Mouse (Mus musculus) CH12.LX (cell line): ENCODE measurements around the gene B4galt2. TPM values are rescaled to one million over a fixed set of nuclear protein-coding genes. Genes with fewer than 3 reads are reported as not detected.

Experiments used
- DNase-seq: peaks from one replicate; pipeline ENCODE4 v3.0.0-alpha.2; 2013; ENCODE audit errors: extremely low read depth
- H3K27ac ChIP-seq: 2 replicates; pipeline ENCODE4 v1.5.1; 2012; ENCODE audit warnings: low read depth, mild to moderate bottlenecking, control low read depth, moderate library complexity; ENCODE audit not compliant: insufficient read depth
- H3K27me3 ChIP-seq: replicated peaks from 2 replicates; pipeline ENCODE3; 2012; ENCODE audit warnings: inconsistent platforms
- H3K36me3 ChIP-seq, 2 experiments: replicated peaks in 1 of 2; 2 replicates each; pipeline versions ENCODE3 to v1.6.1; 2012; ENCODE audit warnings: inconsistent platforms in 1 of 2, low read length in 1 of 2, mild to moderate bottlenecking in 1 of 2, mixed read lengths in 1 of 2, moderate library complexity in 1 of 2; ENCODE audit not compliant: control insufficient read depth in 1 of 2, insufficient read depth in 1 of 2
- H3K4me1 ChIP-seq, 2 experiments: 2 replicates each; pipeline ENCODE4 v1.6.1; 2012; ENCODE audit warnings: inconsistent platforms in 1 of 2, moderate library complexity in 1 of 2; ENCODE audit not compliant: insufficient read depth in 2 of 2, control insufficient read depth in 1 of 2
- H3K4me2 ChIP-seq: 2 replicates; pipeline ENCODE4 v1.6.1; 2012; ENCODE audit warnings: low read depth, mild to moderate bottlenecking, control low read depth; ENCODE audit not compliant: poor library complexity, insufficient read depth, severe bottlenecking
- H3K4me3 ChIP-seq, 3 experiments: fragments of 150-350 bp in 1 of 3; sonication (generic) in 1 of 3; replicated peaks in 1 of 3; 2 replicates each; pipeline versions ENCODE3 to v1.5.1; 2011 to 2012; ENCODE audit warnings: low read depth in 2 of 3, low read length in 2 of 3, mild to moderate bottlenecking in 2 of 3, moderate library complexity in 2 of 3, control low read depth in 1 of 3, improper control_type of control experiment in 1 of 3, inconsistent platforms in 1 of 3, mixed read lengths in 1 of 3; ENCODE audit not compliant: poor library complexity in 1 of 3
- H3K79me2 ChIP-seq: replicated peaks from 2 replicates; pipeline ENCODE4 v1.6.1; 2012; ENCODE audit warnings: mild to moderate bottlenecking, moderate library complexity; ENCODE audit not compliant: control insufficient read depth, poor library complexity, insufficient read depth, severe bottlenecking; ENCODE audit errors: extremely low read depth
- H3K9ac ChIP-seq: 2 replicates; pipeline ENCODE4 v1.6.1; 2012; ENCODE audit warnings: low read depth, mild to moderate bottlenecking, control low read depth, moderate library complexity; ENCODE audit not compliant: insufficient read depth
- H3K9me3 ChIP-seq: replicated peaks from 2 replicates; pipeline ENCODE3; 2012; ENCODE audit warnings: low read length, inconsistent platforms, mixed read lengths
- BHLHE40 ChIP-seq: IDR thresholded peaks from 2 replicates; pipeline ENCODE4 v1.6.1; 2011; ENCODE audit warnings: mild to moderate bottlenecking, low read depth, low read length, improper control_type of control experiment
- CHD1 ChIP-seq: IDR thresholded peaks from 2 replicates; pipeline ENCODE4 v1.6.1; 2012; ENCODE audit warnings: low read depth, low read length, improper control_type of control experiment, inconsistent platforms
- CHD2 ChIP-seq: IDR thresholded peaks from 2 replicates; pipeline ENCODE4 v1.6.1; 2011; ENCODE audit warnings: low read length, improper control_type of control experiment
- CTCF ChIP-seq, 2 experiments: IDR thresholded peaks in 1 of 2; conservative IDR thresholded peaks in 1 of 2; 2 replicates each; pipeline ENCODE4 v1.5.1; 2011 to 2012; ENCODE audit warnings: low read depth in 2 of 2, low read length in 2 of 2, improper control_type of control experiment in 1 of 2, inconsistent platforms in 1 of 2, mild to moderate bottlenecking in 1 of 2, moderate library complexity in 1 of 2
- E2F4 ChIP-seq: IDR thresholded peaks from 2 replicates; pipeline ENCODE4 v1.6.1; 2011; ENCODE audit warnings: low read depth, low read length, improper control_type of control experiment; ENCODE audit not compliant: insufficient replicate concordance
- ELF1 ChIP-seq: IDR thresholded peaks from 2 replicates; pipeline ENCODE4 v1.6.1; 2014; ENCODE audit warnings: low read depth, mild to moderate bottlenecking, inconsistent platforms, low read length, improper control_type of control experiment
- EP300 ChIP-seq: IDR thresholded peaks from 2 replicates; pipeline ENCODE4 v1.6.1; 2011; ENCODE audit warnings: low read length, improper control_type of control experiment
- HCFC1 ChIP-seq: IDR thresholded peaks from 2 replicates; pipeline ENCODE4 v1.6.1; 2012; ENCODE audit warnings: low read depth, mild to moderate bottlenecking, inconsistent platforms, low read length, improper control_type of control experiment
- JUND ChIP-seq: conservative IDR thresholded peaks from 2 replicates; pipeline ENCODE4 v1.6.1; 2011; ENCODE audit warnings: low read depth, low read length, improper control_type of control experiment
- KAT2A ChIP-seq: IDR thresholded peaks from 2 replicates; pipeline ENCODE4 v1.6.1; 2012; ENCODE audit warnings: low read length, improper control_type of control experiment, inconsistent platforms; ENCODE audit not compliant: insufficient replicate concordance
- MAFK ChIP-seq: IDR thresholded peaks from 2 replicates; pipeline ENCODE4 v1.6.1; 2011; ENCODE audit warnings: low read length, improper control_type of control experiment; ENCODE audit not compliant: insufficient replicate concordance
- MAZ ChIP-seq: IDR thresholded peaks from 2 replicates; pipeline ENCODE4 v1.6.1; 2012; ENCODE audit warnings: low read depth, mild to moderate bottlenecking, inconsistent platforms, low read length, improper control_type of control experiment, moderate library complexity
- MEF2A ChIP-seq: IDR thresholded peaks from 2 replicates; pipeline ENCODE4 v1.6.1; 2014; ENCODE audit warnings: low read depth, mild to moderate bottlenecking, inconsistent platforms, low read length, improper control_type of control experiment, borderline replicate concordance
- MXI1 ChIP-seq: IDR thresholded peaks from 2 replicates; pipeline ENCODE4 v1.6.1; 2011; ENCODE audit warnings: mild to moderate bottlenecking, low read depth, low read length, improper control_type of control experiment
- MYC ChIP-seq: IDR thresholded peaks from 2 replicates; pipeline ENCODE4 v1.6.1; 2011; ENCODE audit warnings: low read depth, mild to moderate bottlenecking, improper control_type of control experiment, low read length
- NELFE ChIP-seq: IDR thresholded peaks from 2 replicates; pipeline ENCODE4 v1.6.1; 2011; ENCODE audit warnings: low read depth, low read length, improper control_type of control experiment
- NRF1 ChIP-seq: IDR thresholded peaks from 2 replicates; pipeline ENCODE4 v1.6.1; 2014; ENCODE audit warnings: low read depth, mild to moderate bottlenecking, inconsistent platforms, low read length, improper control_type of control experiment, moderate library complexity
- PAX5 ChIP-seq: IDR thresholded peaks from 2 replicates; pipeline ENCODE4 v1.6.1; 2012; ENCODE audit warnings: low read length, inconsistent platforms, mixed read lengths
- TBP ChIP-seq: conservative IDR thresholded peaks from 2 replicates; pipeline ENCODE4 v1.6.1; 2011; ENCODE audit warnings: low read depth, low read length, improper control_type of control experiment
- TCF12 ChIP-seq: IDR thresholded peaks from 2 replicates; pipeline ENCODE4 v1.6.1; 2014; ENCODE audit warnings: low read depth, mild to moderate bottlenecking, inconsistent platforms, low read length, improper control_type of control experiment
- USF1 ChIP-seq: IDR thresholded peaks from 2 replicates; pipeline ENCODE4 v1.6.1; 2014; ENCODE audit warnings: low read depth, mild to moderate bottlenecking, inconsistent platforms, low read length, improper control_type of control experiment
- USF2 ChIP-seq: conservative IDR thresholded peaks from 2 replicates; pipeline ENCODE4 v1.6.1; 2011; ENCODE audit warnings: low read depth, low read length, improper control_type of control experiment
- ZC3H11A ChIP-seq: IDR thresholded peaks from 2 replicates; pipeline ENCODE4 v1.6.1; 2012; ENCODE audit warnings: low read depth, mild to moderate bottlenecking, inconsistent platforms, low read length, improper control_type of control experiment
- ZKSCAN1 ChIP-seq: IDR thresholded peaks from 2 replicates; pipeline ENCODE4 v1.6.1; 2012; ENCODE audit warnings: low read depth, inconsistent platforms, low read length, improper control_type of control experiment, borderline replicate concordance
- ZMIZ1 ChIP-seq: IDR thresholded peaks from 2 replicates; pipeline ENCODE4 v1.6.1; 2012; ENCODE audit warnings: low read depth, mild to moderate bottlenecking, inconsistent platforms, low read length, improper control_type of control experiment
- ZNF384 ChIP-seq: IDR thresholded peaks from 2 replicates; pipeline ENCODE4 v1.6.1; 2012; ENCODE audit warnings: low read depth, low read length, improper control_type of control experiment, inconsistent platforms
- dilution Hi-C: fragments of 300-500 bp; cut with MboI; formaldehyde crosslinking; loops from 2 replicates; pipeline ENCODE4 v1.14.3; 2020; ENCODE audit warnings: low sequenced_read_pairs; ENCODE audit not compliant: extremely low pct_unique_long_range_greater_than_20kb, extremely low pct_ligation_motif_present
- in situ Hi-C: fragments of 300-500 bp; cut with MboI; formaldehyde crosslinking; loops from 3 replicates; pipeline ENCODE4 v1.14.3; 2019; ENCODE audit warnings: low sequenced_read_pairs, low pct_ligation_motif_present, low pct_unique_long_range_greater_than_20kb, mixed read lengths
- polyA plus RNA-seq: library from polyadenylated mRNA; unstranded; fragments of >175 nt; gene quantifications from 2 replicates; pipeline ENCODE4 v1.2.1, GENCODE M21; 2012; ENCODE audit warnings: low read depth; ENCODE audit not compliant: insufficient read length
- total RNA-seq, 2 experiments: library from RNA; depleted of rRNA; stranded (reverse); fragments of 300-350 nt in 1 of 2; fragments of >200 nt in 1 of 2; gene quantifications; 2 replicates each; pipeline ENCODE4 v1.2.3; 2012 to 2014

B4galt2 gene
- total and polyA plus RNA-seq, 3 experiments, result 0.14 to 0.25 TPM; not detected in 1

DNA sequence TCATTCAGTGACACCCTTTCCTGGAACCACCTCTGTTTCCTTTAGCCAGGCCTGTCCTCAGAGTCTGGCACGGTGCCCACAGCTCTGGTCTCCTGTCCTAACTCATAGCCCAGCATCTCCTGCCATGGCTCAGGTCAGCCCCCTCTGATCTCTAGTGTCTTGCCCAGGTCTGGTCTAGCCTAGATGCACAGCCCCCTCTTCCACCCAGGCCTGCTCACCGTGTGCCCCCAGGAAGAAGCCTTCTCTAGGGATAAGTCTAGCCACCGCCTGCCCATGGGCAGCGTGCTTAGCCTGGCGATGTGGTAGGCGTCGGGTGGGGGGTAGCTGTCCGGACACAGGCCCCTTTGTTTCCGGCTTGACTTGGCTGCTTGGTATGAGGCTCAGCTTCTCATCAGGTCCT lies 28.1 kb downstream of the B4galt2 start:
- Histone ChIP-seq H3K4me1 (no peaks in the 10 kb centered on the region), H3K4me3 (no peak overlapping the region), H3K4me2 (no peak overlapping the region), H3K27me3 (no peaks in the 10 kb centered on the region), H3K36me3 (peaks cover 34 to 91% of the 10 kb centered on the region in 2 experiments), H3K79me2 (no peaks in the 10 kb centered on the region), H3K27ac (no peak overlapping the region), H3K9ac (no peak overlapping the region), H3K9me3 (no peaks in the 10 kb centered on the region)
- in situ Hi-C loops, result no loop called here
- dilution Hi-C loops, result no loop called here
- TF ChIP-seq USF2, result no peak
- no peak for TF ChIP-seq ZMIZ1
- TF ChIP-seq NELFE, result no peak
- TF ChIP-seq JUND, result no peak
- TF ChIP-seq ZKSCAN1, result no peak
- TF ChIP-seq CHD1, result no peak
- no peak for TF ChIP-seq TCF12
- TF ChIP-seq BHLHE40, result no peak
- TF ChIP-seq MEF2A, result no peak
- no peak for TF ChIP-seq E2F4
- TF ChIP-seq CTCF (conservative IDR thresholded peaks at IDR 0.05 in 1 of 2, IDR thresholded peaks at IDR 0.05 in 1 of 2; ENCODE audit: low read depth in 2 of 2, low read length in 2 of 2), result no peak
- no peak for TF ChIP-seq USF1
- TF ChIP-seq NRF1, result no peak
- TF ChIP-seq HCFC1, result no peak
- no peak for TF ChIP-seq PAX5
- TF ChIP-seq ZNF384, result no peak
- no peak for TF ChIP-seq MYC
- no peak for DNase-seq

DNA sequence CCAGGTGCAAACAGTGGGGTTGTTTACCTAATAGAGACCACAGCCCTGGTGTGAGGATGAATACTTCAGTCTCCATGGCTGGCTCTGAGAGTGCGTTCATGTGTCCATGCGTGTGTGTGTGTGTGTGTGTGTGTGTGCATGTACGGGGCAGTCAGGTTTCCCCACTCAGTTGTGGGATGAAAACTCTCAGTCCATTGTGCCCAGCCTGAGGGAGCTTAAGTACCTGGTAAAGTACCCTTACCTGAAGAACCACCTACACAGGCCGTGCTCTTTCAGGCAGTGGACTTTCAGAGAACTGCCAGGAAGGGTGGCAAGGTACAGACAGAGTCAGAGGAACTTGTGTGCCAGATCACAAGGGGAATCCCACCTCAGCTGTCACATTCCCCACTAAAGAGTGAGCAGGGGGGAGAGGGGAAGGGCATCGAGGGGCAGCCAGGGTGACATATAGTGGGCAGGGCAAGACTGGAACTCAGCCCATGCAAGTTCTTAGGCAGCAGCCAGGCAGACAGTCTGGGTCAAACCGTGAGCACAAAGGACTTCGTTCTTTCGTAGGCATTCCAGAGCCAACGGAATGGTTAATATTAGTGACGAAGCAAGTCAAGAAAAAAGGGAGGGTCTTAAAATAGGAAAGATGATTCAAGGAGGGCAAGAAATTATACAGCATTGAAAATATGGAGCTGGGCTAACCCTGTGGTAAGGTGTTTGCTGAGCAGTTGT lies 31.0 kb downstream of the B4galt2 start:
- Histone ChIP-seq H3K9ac (no peak overlapping the region), H3K4me3 (no peak overlapping the region), H3K4me1 (no peaks in the 10 kb centered on the region), H3K27ac (no peak overlapping the region), H3K27me3 (no peaks in the 10 kb centered on the region), H3K4me2 (no peak overlapping the region), H3K36me3 (peaks cover 28 to 90% of the 10 kb centered on the region in 2 experiments), H3K9me3 (no peaks in the 10 kb centered on the region), H3K79me2 (no peaks in the 10 kb centered on the region)
- dilution Hi-C loops (no loop called here), in situ Hi-C loops (no loop called here)
- no peak for TF ChIP-seq MEF2A
- TF ChIP-seq KAT2A, result no peak
- no peak for TF ChIP-seq USF1
- TF ChIP-seq ELF1, result no peak
- TF ChIP-seq NELFE, result no peak
- TF ChIP-seq ZMIZ1, result no peak
- no peak for TF ChIP-seq PAX5
- no peak for TF ChIP-seq CTCF (conservative IDR thresholded peaks at IDR 0.05 in 1 of 2, IDR thresholded peaks at IDR 0.05 in 1 of 2; ENCODE audit: low read depth in 2 of 2, low read length in 2 of 2)
- no peak for TF ChIP-seq MAFK
- no peak for TF ChIP-seq MXI1
- TF ChIP-seq EP300, result no peak
- no peak for TF ChIP-seq TBP
- TF ChIP-seq ZC3H11A, result no peak
- no peak for TF ChIP-seq MAZ
- TF ChIP-seq MYC, result no peak
- TF ChIP-seq CHD2, result no peak
- DNase-seq, result no peak
